Mouse (Mus musculus): ENCODE measurements at regions not wholly inside any gene's neighbourhood (a gene's known extent, or its start where the extent isn't known, plus 50 kb on each side); places are given as distances from the start of the nearest gene placed in this dataset.

- DNase-seq = no peak
Measured at GRCm38 (mm10) chr8:128059817-128060216, 298.6 kb upstream of the Nrp1 start.

DNA sequence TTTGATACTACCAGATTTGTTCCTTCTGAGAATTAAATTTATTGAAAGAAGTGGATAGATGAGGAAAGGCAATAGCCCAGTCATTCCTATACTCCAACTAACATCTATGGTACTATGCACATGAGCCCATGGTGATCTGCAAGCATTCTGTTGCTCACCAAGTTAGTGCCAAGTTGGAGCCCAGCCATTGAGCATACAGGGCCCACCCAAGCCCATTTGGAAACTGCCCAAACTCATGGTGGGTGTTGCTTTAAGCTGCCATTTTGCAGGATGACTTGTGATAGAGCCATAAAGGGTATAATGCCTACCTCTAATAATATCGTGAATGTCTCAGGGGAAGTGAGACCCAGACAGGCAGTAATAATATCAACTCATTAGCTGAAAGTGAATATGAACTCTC is 294.2 kb upstream of the Nrp1 start:
- DNase-seq = no peak

DNA sequence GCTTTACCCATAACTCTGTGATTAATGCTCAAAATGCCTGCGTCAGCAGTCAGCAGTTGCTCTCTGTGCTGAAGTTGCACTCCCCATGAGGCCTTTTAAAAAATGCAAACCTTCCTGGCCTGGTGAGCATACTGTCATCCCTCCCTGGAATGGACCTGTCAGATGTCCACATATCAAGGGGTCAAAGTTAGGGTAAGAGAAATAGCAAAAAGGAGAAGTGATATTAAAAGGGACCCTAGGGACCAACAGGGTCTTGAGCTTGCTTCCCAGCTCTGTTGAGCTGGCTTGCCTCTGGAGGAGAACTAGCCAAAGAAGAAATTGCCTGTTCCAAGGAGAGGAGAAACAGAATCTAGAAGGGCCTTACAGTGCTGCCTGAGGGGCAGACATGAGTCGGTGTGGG is 293.3 kb upstream of the Nrp1 start:
- DNase-seq = no peak

DNA sequence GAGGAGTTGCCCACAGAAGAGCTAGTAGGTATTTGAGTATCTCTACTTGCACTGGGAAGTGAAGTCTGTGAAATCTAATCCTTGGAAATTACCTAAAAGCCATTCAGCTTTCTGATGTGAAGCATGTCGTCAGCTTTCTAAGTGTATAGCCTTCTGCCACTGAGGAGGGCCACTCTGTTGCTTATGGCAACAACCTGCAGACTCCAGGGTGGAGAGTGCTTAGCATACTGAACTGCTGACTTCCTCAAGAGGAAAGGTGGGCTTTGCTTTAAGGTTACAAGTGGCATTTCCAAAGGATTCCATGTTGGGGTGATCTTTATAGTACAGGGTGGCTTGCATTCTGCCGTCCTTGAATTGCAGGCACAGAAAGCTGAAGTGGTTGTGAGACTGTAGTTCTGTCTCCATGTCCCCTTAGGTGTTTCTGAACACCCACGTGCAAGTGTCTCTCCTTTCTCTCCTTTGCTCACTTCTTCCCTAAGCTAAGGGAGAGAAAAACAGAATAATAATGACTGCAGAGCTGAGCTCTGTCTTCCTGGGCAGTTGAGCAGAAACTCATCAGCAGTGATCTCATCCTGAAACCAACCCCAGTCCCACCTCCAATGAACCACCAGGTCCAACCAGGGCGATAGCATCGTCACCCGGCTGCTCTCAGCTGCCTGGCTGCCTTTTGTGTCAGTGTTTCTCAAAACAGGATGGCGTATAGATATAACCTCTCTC is 292.3 kb upstream of the Nrp1 start:
- DNase-seq = no peak

- DNase-seq = no peak
Measured at GRCm38 (mm10) chr8:128069749-128070148, 288.7 kb upstream of the Nrp1 start.

GRCm38 (mm10) chr8:128075566-128075965 is 282.8 kb upstream of the Nrp1 start:
- DNase-seq = no peak

GRCm38 (mm10) chr8:128076226-128076625 is 282.2 kb upstream of the Nrp1 start:
- no peak for DNase-seq

GRCm38 (mm10) chr8:128078740-128079139 is 279.7 kb upstream of the Nrp1 start:
- no peak for DNase-seq

DNA sequence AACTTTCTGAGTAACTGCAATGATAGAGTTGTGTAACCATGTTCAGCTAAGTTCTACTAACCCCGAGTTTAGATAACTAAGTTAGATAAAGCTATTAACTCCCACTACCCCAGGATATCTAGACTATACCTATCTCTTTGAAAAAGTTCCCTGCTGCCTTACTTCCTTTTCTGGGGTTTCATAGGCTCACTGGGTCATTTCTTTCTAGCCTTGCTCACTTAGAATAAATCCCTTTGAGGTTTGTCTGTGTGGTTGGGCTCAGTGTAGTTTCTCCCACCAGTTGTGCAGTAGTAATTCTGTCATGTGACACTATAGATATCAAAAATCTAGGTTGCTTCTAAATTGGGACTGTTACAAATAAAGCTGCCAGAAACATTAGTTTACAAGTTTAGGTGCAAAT is 272.6 kb upstream of the Nrp1 start:
- DNase-seq = no peak

DNA sequence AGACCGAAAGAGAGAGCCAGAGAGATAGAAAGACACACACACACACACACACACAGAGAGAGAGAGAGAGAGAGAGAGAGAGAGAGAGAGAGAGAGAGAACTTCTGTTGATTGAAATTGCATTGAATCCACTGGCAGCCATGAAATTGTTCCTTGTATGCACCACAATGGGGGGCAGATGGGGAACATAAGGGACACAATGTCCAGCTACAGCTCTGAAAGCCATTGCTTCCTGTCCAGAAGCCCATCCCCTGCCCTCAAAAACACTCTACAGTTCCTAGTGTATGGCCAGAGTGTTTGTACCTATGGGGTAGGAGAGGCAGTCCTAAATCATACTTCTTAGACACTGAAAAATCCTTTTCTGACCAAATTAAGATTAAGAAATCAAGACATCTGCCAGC is 270.9 kb upstream of the Nrp1 start:
- no peak for DNase-seq

- peak; percentile 49 for DNase-seq
Measured at GRCm38 (mm10) chr8:128092826-128093225, 265.6 kb upstream of the Nrp1 start.

GRCm38 (mm10) chr8:128095451-128095850 is 263.0 kb upstream of the Nrp1 start:
- DNase-seq = no peak

DNA sequence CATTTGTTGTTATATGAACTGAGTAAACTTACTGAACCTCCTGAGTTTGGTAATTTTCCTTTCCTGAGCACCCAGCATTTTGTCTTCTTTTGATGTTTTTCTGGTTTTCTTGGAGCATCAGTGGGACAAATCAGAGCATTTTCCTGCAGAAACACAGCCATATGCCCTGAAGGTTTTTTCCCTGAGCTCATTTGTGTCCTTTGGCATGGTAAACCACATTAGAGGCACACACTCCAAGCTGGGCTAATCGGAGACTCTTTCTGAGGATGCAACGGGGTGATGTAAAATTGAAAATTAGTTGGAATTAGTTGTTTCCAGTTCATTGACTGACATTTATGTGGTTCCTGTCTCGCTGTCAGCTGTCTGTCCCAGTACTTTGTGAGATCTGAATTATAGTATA is 260.8 kb upstream of the Nrp1 start:
- DNase-seq = no peak

DNA sequence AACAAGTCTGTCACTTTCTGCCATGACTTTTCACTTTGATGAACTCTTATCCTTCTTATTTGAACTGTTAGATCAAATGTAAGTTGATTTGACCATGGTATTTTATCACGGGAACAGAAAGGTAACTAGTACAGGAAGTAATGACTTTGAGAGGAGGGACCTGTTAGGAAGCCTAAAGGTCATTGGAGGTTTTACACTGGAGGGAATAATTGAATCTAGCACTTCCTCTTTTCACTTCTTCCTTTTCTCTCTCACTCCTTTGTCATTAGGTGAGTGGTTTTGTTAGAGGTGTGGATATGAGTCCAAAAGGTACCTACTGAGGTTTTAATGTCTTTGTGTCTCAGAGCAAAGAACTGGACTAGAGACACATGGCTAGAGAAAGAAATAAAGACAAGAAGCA is 255.0 kb upstream of the Nrp1 start:
- DNase-seq = no peak

DNA sequence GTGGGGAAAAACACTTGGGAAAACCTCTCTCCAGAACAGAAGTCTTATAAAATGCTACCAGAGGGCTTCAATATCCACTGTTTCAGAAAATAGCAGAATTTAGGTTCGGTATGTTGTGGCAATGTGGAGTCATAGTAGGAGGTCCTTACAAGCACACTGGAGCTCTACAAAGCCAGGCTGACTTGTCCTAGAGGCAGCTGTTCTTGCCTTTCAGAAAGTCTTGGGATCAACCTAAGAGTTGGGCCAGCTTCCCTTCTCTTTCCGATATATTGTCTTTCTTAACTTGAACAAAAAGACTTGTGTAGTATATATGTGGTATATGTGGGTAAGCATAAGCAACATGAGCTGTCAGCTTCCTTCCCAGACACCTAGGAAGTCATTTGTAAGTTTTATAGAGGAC is 251.8 kb upstream of the Nrp1 start:
- no peak for DNase-seq

GRCm38 (mm10) chr8:128107041-128107440 is 251.4 kb upstream of the Nrp1 start:
- DNase-seq = no peak

DNA sequence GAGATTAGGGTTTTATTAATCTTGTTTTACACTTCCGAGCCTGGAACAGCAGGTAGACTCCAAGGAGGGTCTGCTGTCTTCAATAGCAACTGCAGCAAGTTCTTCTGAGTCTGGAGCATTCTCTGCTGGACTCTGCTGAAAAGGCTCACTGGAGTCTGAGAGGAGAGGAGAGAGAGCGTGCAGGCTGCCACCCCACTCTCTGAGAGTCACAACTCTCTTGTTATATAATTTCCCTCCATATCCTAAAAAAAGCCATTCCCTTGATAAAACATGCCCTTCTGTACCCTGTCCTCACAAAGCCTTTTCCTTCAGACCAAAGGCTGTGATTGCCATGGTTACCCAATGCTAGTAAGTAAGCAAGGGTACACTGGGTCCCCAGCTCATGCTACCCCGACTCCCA is 249.4 kb upstream of the Nrp1 start:
- no peak for DNase-seq

DNA sequence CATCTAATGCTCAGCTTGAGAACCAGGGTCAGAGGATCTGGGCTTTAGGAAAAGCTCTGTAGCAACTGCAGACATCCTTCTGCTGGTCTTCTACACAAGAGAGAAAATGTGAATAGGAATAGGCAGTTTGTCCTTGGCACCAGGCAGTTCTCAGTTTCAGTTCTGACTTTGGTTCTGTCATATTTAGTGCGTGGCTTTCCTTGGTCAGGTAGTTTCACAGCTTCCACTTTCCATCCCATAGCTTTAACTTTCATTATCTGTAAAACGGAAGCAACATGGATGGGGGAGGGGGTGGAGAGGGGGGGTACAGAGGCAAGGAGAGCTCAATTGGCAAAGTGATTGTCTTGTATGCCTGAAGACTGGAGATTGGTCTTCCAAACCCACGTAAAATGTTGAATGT is 247.3 kb upstream of the Nrp1 start:
- DNase-seq = no peak

GRCm38 (mm10) chr8:128113116-128113515 is 245.3 kb upstream of the Nrp1 start:
- DNase-seq = peak; percentile 74

DNA sequence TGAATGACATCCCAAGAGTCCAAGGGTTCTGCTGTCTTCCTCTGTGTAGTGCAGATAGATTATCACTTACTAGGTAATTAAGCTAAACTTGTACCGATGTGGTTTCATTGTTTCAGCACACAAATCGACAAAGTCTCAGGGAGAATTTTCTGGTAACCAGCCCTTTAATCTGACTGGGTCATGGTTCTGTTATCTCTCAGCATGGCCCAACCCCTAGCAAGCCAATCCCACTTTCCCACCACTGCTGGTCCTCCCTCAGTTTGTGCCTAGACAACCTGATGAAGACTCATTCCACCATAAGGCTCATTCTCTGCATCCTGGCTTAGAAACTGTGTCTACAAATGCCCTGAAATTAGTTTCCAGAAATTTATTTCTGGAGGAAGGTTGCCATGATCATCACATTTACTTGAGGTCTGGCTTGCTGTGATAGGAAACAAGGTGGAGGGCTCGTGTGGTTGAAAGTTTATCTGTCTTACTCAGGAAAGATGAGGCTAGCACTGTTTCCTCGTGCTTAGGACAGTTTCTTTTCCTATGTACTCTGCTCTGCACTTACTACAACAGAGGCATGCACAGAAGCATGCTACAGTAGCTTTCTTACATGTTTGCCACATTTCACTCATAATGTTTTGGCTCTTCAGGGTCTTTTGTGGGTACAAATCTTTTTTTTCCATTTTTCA is 217.0 kb upstream of the Nrp1 start:
- no peak for DNase-seq

GRCm38 (mm10) chr8:128148351-128148942 is 210.0 kb upstream of the Nrp1 start:
- DNase-seq = no peak

GRCm38 (mm10) chr8:128155604-128156003 is 202.8 kb upstream of the Nrp1 start:
- no peak for DNase-seq

- no peak for DNase-seq
Measured at GRCm38 (mm10) chr8:128156221-128156620, 202.2 kb upstream of the Nrp1 start.

GRCm38 (mm10) chr8:128162857-128163256 is 195.5 kb upstream of the Nrp1 start:
- DNase-seq = no peak

All from heart, postnatal 4 days (tissue).